Mouse (Mus musculus): ENCODE measurements around the gene Dhdds. TPM values are rescaled to one million over a fixed set of nuclear protein-coding genes. Genes with fewer than 3 reads are reported as not detected.

The Dhdds gene
- polyA plus RNA-seq, 1 experiment from 2014 or later, result 52.5 TPM

- H3K9me3 ChIP-seq (ENCODE audit: control insufficient read depth, low read length), result no peaks in the 10 kb centered on the region
- no peak overlapping the region for H3K27ac ChIP-seq (ENCODE audit: low read length)
- no peak for ATAC-seq
- H3K4me3 ChIP-seq (replicated peaks; ENCODE audit: low read length), result no peak overlapping the region
- WGBS, result 55% methylated on average over 6 of the region's 6 CpGs
- no peaks in the 10 kb centered on the region for H3K36me3 ChIP-seq (ENCODE audit: control insufficient read depth, insufficient read depth)
- no peak overlapping the region for H3K9ac ChIP-seq (replicated peaks; ENCODE audit: low read depth, low read length)
- H3K4me2 ChIP-seq (ENCODE audit: low read length), result no peak overlapping the region
- no peaks in the 10 kb centered on the region; the same call in none of the 2 replicates for H3K27me3 ChIP-seq (replicated peaks; ENCODE audit: control insufficient read depth, insufficient read depth, low read length)
- H3K4me1 ChIP-seq (replicated peaks; ENCODE audit: control insufficient read depth, insufficient read depth, low read length), result no peaks in the 10 kb centered on the region
These were observed 9.0 kb upstream of the Dhdds start for GRCm38 (mm10) chr4:134009709-134010108.

GRCm38 (mm10) chr4:134006845-134007244 lies 6.1 kb upstream of the Dhdds start:
- 94% methylated on average over 3 of the region's 3 CpGs for WGBS
- no peak overlapping the region for H3K4me3 ChIP-seq (replicated peaks; ENCODE audit: low read length)
- H3K9me3 ChIP-seq (ENCODE audit: control insufficient read depth, low read length), result no peaks in the 10 kb centered on the region
- no peak overlapping the region for H3K27ac ChIP-seq (ENCODE audit: low read length)
- ATAC-seq, result no peak
- no peak overlapping the region for H3K9ac ChIP-seq (replicated peaks; ENCODE audit: low read depth, low read length)
- H3K27me3 ChIP-seq (replicated peaks; ENCODE audit: control insufficient read depth, insufficient read depth, low read length), result no peaks in the 10 kb centered on the region
- no peak overlapping the region for H3K4me2 ChIP-seq (ENCODE audit: low read length)
- H3K36me3 ChIP-seq (ENCODE audit: control insufficient read depth, insufficient read depth), result no peaks in the 10 kb centered on the region
- no peaks in the 10 kb centered on the region for H3K4me1 ChIP-seq (replicated peaks; ENCODE audit: control insufficient read depth, insufficient read depth, low read length)

- no peak for ATAC-seq
- Histone ChIP-seq H3K9ac (replicated peaks; ENCODE audit: low read depth, low read length) (no peak overlapping the region), H3K4me1 (replicated peaks; ENCODE audit: control insufficient read depth, insufficient read depth, low read length) (no peaks in the 10 kb centered on the region), H3K9me3 (ENCODE audit: control insufficient read depth, low read length) (no peaks in the 10 kb centered on the region), H3K36me3 (ENCODE audit: control insufficient read depth, insufficient read depth) (no peaks in the 10 kb centered on the region), H3K27me3 (replicated peaks; ENCODE audit: control insufficient read depth, insufficient read depth, low read length) (no peaks in the 10 kb centered on the region), H3K4me2 (ENCODE audit: low read length) (no peak overlapping the region), H3K4me3 (replicated peaks; ENCODE audit: low read length) (no peak overlapping the region), H3K27ac (ENCODE audit: low read length) (no peak overlapping the region)
- WGBS, result 60% methylated on average over 12 of the region's 12 CpGs
These were observed 5.1 kb upstream of the Dhdds start for GRCm38 (mm10) chr4:134005581-134006358.

GRCm38 (mm10) chr4:134002903-134003302 lies 2.2 kb upstream of the Dhdds start:
- Histone ChIP-seq H3K4me3 (replicated peaks; ENCODE audit: low read length) (no peak overlapping the region), H3K9ac (replicated peaks; ENCODE audit: low read depth, low read length) (no peak overlapping the region), H3K27me3 (replicated peaks; ENCODE audit: control insufficient read depth, insufficient read depth, low read length) (no peaks in the 10 kb centered on the region), H3K4me1 (replicated peaks; ENCODE audit: control insufficient read depth, insufficient read depth, low read length) (peaks cover 9% of the 10 kb centered on the region), H3K27ac (ENCODE audit: low read length) (no peak overlapping the region), H3K36me3 (ENCODE audit: control insufficient read depth, insufficient read depth) (no peaks in the 10 kb centered on the region; the same call in 1 of the 2 replicates), H3K9me3 (ENCODE audit: control insufficient read depth, low read length) (no peaks in the 10 kb centered on the region), H3K4me2 (ENCODE audit: low read length) (no peak overlapping the region)
- ATAC-seq, result no peak
- 6% methylated on average over 5 of the region's 5 CpGs for WGBS

GRCm38 (mm10) chr4:134002246-134002645 lies 1.5 kb upstream of the Dhdds start:
- H3K27ac ChIP-seq (ENCODE audit: low read length), result no peak overlapping the region
- no peak overlapping the region for H3K9ac ChIP-seq (replicated peaks; ENCODE audit: low read depth, low read length)
- no peak overlapping the region for H3K4me3 ChIP-seq (replicated peaks; ENCODE audit: low read length)
- no peaks in the 10 kb centered on the region for H3K9me3 ChIP-seq (ENCODE audit: control insufficient read depth, low read length)
- H3K4me2 ChIP-seq (ENCODE audit: low read length), result no peak overlapping the region
- H3K4me1 ChIP-seq (replicated peaks; ENCODE audit: control insufficient read depth, insufficient read depth, low read length), result peaks cover 9% of the 10 kb centered on the region
- no peak for ATAC-seq
- H3K36me3 ChIP-seq (ENCODE audit: control insufficient read depth, insufficient read depth), result no peaks in the 10 kb centered on the region; the same call in 1 of the 2 replicates
- no peaks in the 10 kb centered on the region for H3K27me3 ChIP-seq (replicated peaks; ENCODE audit: control insufficient read depth, insufficient read depth, low read length)
- WGBS, result 5% methylated on average over 4 of the region's 4 CpGs

GRCm38 (mm10) chr4:134001710-134002109 lies 992 bp upstream of the Dhdds start:
- WGBS, result 50% methylated on average over 10 of the region's 10 CpGs
- ATAC-seq, result no peak
- Histone ChIP-seq H3K36me3 (ENCODE audit: control insufficient read depth, insufficient read depth) (no peaks in the 10 kb centered on the region; the same call in 1 of the 2 replicates), H3K27ac (ENCODE audit: low read length) (no peak overlapping the region), H3K4me2 (ENCODE audit: low read length) (no peak overlapping the region), H3K27me3 (replicated peaks; ENCODE audit: control insufficient read depth, insufficient read depth, low read length) (no peaks in the 10 kb centered on the region), H3K9me3 (ENCODE audit: control insufficient read depth, low read length) (no peaks in the 10 kb centered on the region), H3K4me3 (replicated peaks; ENCODE audit: low read length) (no peak overlapping the region), H3K4me1 (replicated peaks; ENCODE audit: control insufficient read depth, insufficient read depth, low read length) (peaks cover 9% of the 10 kb centered on the region), H3K9ac (replicated peaks; ENCODE audit: low read depth, low read length) (no peak overlapping the region)

GRCm38 (mm10) chr4:133994697-133995096 lies 6.0 kb downstream of the Dhdds start:
- Histone ChIP-seq H3K36me3 (ENCODE audit: control insufficient read depth, insufficient read depth) (peaks cover 23% of the 10 kb centered on the region), H3K9me3 (ENCODE audit: control insufficient read depth, low read length) (no peaks in the 10 kb centered on the region), H3K9ac (replicated peaks; ENCODE audit: low read depth, low read length) (no peak overlapping the region), H3K27ac (ENCODE audit: low read length) (no peak overlapping the region), H3K4me1 (replicated peaks; ENCODE audit: control insufficient read depth, insufficient read depth, low read length) (peaks cover 3% of the 10 kb centered on the region), H3K27me3 (replicated peaks; ENCODE audit: control insufficient read depth, insufficient read depth, low read length) (no peaks in the 10 kb centered on the region), H3K4me2 (ENCODE audit: low read length) (no peak overlapping the region), H3K4me3 (replicated peaks; ENCODE audit: low read length) (no peak overlapping the region)
- ATAC-seq, result no peak
- WGBS, result 93% methylated on average over 8 of the region's 8 CpGs

- no peaks in the 10 kb centered on the region for H3K9me3 ChIP-seq (ENCODE audit: control insufficient read depth, low read length)
- H3K4me3 ChIP-seq (replicated peaks; ENCODE audit: low read length), result no peak overlapping the region
- H3K9ac ChIP-seq (replicated peaks; ENCODE audit: low read depth, low read length), result no peak overlapping the region
- H3K4me1 ChIP-seq (replicated peaks; ENCODE audit: control insufficient read depth, insufficient read depth, low read length), result no peaks in the 10 kb centered on the region
- ATAC-seq, result no peak
- peaks cover 29% of the 10 kb centered on the region for H3K36me3 ChIP-seq (ENCODE audit: control insufficient read depth, insufficient read depth)
- WGBS, result 91% methylated on average over 13 of the region's 13 CpGs
- H3K27me3 ChIP-seq (replicated peaks; ENCODE audit: control insufficient read depth, insufficient read depth, low read length), result no peaks in the 10 kb centered on the region
- H3K27ac ChIP-seq (ENCODE audit: low read length), result no peak overlapping the region
- no peak overlapping the region for H3K4me2 ChIP-seq (ENCODE audit: low read length)
These were observed 9.5 kb downstream of the Dhdds start for GRCm38 (mm10) chr4:133991087-133991660.

- ATAC-seq, result no peak
- Histone ChIP-seq H3K9me3 (ENCODE audit: control insufficient read depth, low read length) (no peaks in the 10 kb centered on the region), H3K36me3 (ENCODE audit: control insufficient read depth, insufficient read depth) (peaks cover 30% of the 10 kb centered on the region), H3K4me1 (replicated peaks; ENCODE audit: control insufficient read depth, insufficient read depth, low read length) (no peaks in the 10 kb centered on the region), H3K4me2 (ENCODE audit: low read length) (no peak overlapping the region), H3K27me3 (replicated peaks; ENCODE audit: control insufficient read depth, insufficient read depth, low read length) (no peaks in the 10 kb centered on the region), H3K27ac (ENCODE audit: low read length) (no peak overlapping the region), H3K9ac (replicated peaks; ENCODE audit: low read depth, low read length) (no peak overlapping the region), H3K4me3 (replicated peaks; ENCODE audit: low read length) (no peak overlapping the region)
- 57% methylated on average over 4 of the region's 4 CpGs for WGBS
These were observed 10.7 kb downstream of the Dhdds start for GRCm38 (mm10) chr4:133990035-133990434.
